Mouse (Mus musculus): ENCODE measurements around the gene Bcl2l15.

Gene Bcl2l15

GRCm38 (mm10) chr3:103868008-103868407 is 35.6 kb downstream of the Bcl2l15 start:
- DNase-seq (ENCODE audit: low spot score in 2 of 2), result no peak

DNA sequence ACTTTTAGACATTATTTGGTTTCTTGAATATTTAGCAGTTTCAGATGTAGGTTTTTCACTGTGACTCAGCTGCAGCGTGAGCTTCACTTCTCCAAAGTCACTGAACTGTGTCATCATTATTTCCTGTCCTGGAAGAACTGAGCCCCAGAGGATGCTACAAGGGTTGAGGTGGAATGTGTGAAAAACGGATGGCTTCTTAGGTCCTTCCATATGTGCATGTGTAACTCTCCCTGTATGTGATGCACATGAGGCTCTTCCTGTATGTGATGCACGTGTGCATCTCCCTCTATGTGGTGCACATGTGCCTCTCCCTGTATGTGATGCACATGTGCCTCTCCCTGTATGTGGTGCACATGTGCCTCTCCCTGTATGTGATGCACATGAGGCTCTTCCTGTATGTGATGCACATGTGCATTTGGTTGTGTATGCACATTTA is 40.3 kb downstream of the Bcl2l15 start:
- DNase-seq (ENCODE audit: low spot score in 2 of 2), result no peak

- no peak for DNase-seq (ENCODE audit: low spot score in 2 of 2)
These were observed 41.9 kb downstream of the Bcl2l15 start for GRCm38 (mm10) chr3:103874329-103874728.

GRCm38 (mm10) chr3:103885946-103886345 is 53.5 kb downstream of the Bcl2l15 start:
- DNase-seq (ENCODE audit: low spot score in 2 of 2), result peak in 1 of 2 experiments; percentile 5

DNA sequence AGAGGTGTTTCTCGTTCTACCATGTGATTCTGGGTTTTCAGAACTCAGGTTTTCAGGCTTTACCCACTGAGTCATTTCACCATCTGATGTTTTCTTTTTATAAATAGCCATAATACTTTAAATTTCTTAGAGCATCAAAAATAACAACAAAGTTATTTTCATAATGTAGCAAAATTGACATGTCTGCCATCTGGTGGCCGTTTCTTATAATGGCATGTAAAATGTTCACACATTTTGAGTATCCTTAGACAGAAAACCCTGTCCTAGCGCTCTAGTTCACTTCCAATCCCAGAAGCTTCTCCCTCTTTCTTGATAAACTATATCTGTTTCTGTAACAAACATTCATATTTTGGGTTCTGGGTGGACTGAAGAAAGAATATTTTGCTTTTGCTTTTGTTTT is 55.2 kb downstream of the Bcl2l15 start:
- no peak for DNase-seq (ENCODE audit: low spot score in 2 of 2)

DNA sequence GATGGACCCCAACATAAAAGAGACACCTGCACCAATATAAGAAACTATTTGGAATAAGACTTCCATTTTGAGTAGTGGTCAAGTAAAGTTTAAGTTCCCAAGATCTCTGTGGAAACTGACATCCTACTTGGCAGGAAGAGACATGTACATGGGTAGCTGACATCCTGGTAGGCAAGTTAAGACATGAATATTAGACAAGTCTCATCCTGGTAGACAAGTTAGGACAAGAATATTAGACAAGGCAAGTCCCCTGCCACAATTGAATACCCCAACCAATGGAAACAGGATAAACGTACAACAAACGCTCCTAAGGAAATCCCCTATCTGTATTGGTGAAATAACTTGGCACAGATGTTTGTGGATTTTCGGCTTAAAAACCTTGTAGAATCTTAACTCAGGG is 61.0 kb downstream of the Bcl2l15 start:
- DNase-seq (ENCODE audit: low spot score in 2 of 2), result no peak
